Mouse (Mus musculus): ENCODE results near the gene Tars2.

- no peak for TF ChIP-seq CTCF (IDR thresholded peaks at IDR 0.05; ENCODE audit: low read depth, low read length)
- no peak for TF ChIP-seq POLR2A (IDR thresholded peaks at IDR 0.05; ENCODE audit: extremely low read depth, insufficient read depth, low read length)
These were observed 34.1 kb downstream of the Tars2 start for GRCm38 (mm10) chr3:95725863-95726262.

Data from liver, adult 2 months (tissue).